Mouse (Mus musculus) spleen, adult 2 months (tissue): ENCODE data around the gene Ctsk.

ENCODE experiments used
- CTCF ChIP-seq: fragments of 200-500 bp; IDR thresholded peaks from 2 replicates; pipeline ENCODE4 v1.5.1; 2011; ENCODE audit warnings: mild to moderate bottlenecking, inconsistent platforms; ENCODE audit not compliant: insufficient read depth, insufficient read length, insufficient replicate concordance; ENCODE audit errors: extremely low read depth
- POLR2A ChIP-seq: fragments of 200-500 bp; IDR thresholded peaks from 2 replicates; pipeline ENCODE4 v1.6.1; 2011; ENCODE audit warnings: low read depth, low read length, inconsistent platforms

DNA sequence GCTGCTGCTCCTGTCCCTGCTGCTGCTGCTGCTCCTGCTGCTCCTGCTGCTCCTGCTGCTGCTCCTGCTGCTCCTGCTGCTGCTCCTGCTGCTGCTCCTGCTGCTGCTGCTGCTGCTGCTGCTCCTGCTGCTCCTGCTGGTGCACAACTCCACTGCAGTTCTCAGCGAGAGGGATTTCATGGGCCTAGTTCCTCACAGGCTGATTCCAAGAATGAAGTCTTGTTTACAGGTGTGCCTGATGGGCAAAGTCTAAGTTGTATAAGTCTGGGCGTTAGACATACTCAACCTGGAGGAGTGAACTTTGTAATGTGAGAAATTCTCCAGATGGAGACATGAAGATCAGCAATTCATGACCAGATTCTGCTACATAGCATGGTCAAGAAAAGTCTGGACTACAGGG is 25.6 kb downstream of the Ctsk start:
- TF ChIP-seq POLR2A (no peak), CTCF (no peak)
